Mouse (Mus musculus): ENCODE measurements around the gene Itm2b. TPM values are rescaled to one million over a fixed set of nuclear protein-coding genes. Genes with fewer than 3 reads are reported as not detected.

Gene Itm2b
- 511 and 533 TPM in 2 replicates for polyA plus RNA-seq (2012; rRNA removed)
- 971 and 997 TPM in 2 replicates for polyA plus RNA-seq (2014; fragmentation: Nextera tagmentation; extraction: Ambion mirVana)

- 4% methylated on average over 47 of the region's 62 CpGs for WGBS
Observed at GRCm38 (mm10) chr14:73384913-73385719, at the start of gene Itm2b. TSS of gene Itm2b (minus strand) at chr14:73385289.

GRCm38 (mm10) chr14:73433487-73433886 lies 48.4 kb upstream of the Itm2b start:
- ATAC-seq (ENCODE audit: low FRiP score, low read depth) = no peak
- no peaks in the 10 kb centered on the region for H3K27me3 ChIP-seq (ENCODE audit: control insufficient read depth, insufficient read depth, low read length)
- 85% methylated on average over 6 of the region's 6 CpGs for WGBS

More at GRCm38 (mm10) chr14:73384913-73385719, at the start of gene Itm2b:
- DNase-seq (ENCODE audit: low spot score) = peak; percentile 85
- Histone ChIP-seq H3K27me3 (ENCODE audit: control insufficient read depth, insufficient read depth, low read length) (no peaks in the 10 kb centered on the region), H3K9ac (ENCODE audit: low read depth, low read length, severe bottlenecking) (peak within 1 kb of the TSS; percentile 98), H3K4me2 (replicated peaks; ENCODE audit: low read depth, low read length, severe bottlenecking) (peak within 1 kb of the TSS; percentile 63), H3K9me3 (ENCODE audit: control insufficient read depth, low read length) (no peaks in the 10 kb centered on the region), H3K27ac (replicated peaks; ENCODE audit: low read depth, low read length) (peak within 1 kb of the TSS; percentile 96), H3K4me3 (replicated peaks; ENCODE audit: low read length) (peak within 1 kb of the TSS; percentile 98), H3K36me3 (ENCODE audit: control insufficient read depth, insufficient read depth, low read length) (peaks cover 4% of the 10 kb centered on the region; the same call in 1 of the 2 replicates), H3K4me1 (ENCODE audit: control insufficient read depth, insufficient read depth, low read length) (peaks cover 27% of the 10 kb centered on the region)
- ATAC-seq (ENCODE audit: low FRiP score, low read depth) = peak; percentile 94
- TF ChIP-seq POLR2A (IDR thresholded peaks at IDR 0.05; ENCODE audit: borderline replicate concordance, extremely low read depth, insufficient read depth, insufficient read length) = peak; percentile 84; the same call in 1 of the 2 replicates

GRCm38 (mm10) chr14:73430571-73430970 lies 45.5 kb upstream of the Itm2b start:
- Histone ChIP-seq H3K9ac (ENCODE audit: low read depth, low read length, severe bottlenecking) (no peak overlapping the region), H3K4me3 (replicated peaks; ENCODE audit: low read length) (no peak overlapping the region), H3K27me3 (ENCODE audit: control insufficient read depth, insufficient read depth, low read length) (no peaks in the 10 kb centered on the region), H3K4me2 (replicated peaks; ENCODE audit: low read depth, low read length, severe bottlenecking) (no peak overlapping the region), H3K27ac (replicated peaks; ENCODE audit: low read depth, low read length) (no peak overlapping the region), H3K9me3 (ENCODE audit: control insufficient read depth, low read length) (no peaks in the 10 kb centered on the region), H3K4me1 (ENCODE audit: control insufficient read depth, insufficient read depth, low read length) (0 out of 2 replicates have a peak, but pooled peaks cover 4% of the 10 kb centered on the region), H3K36me3 (ENCODE audit: control insufficient read depth, insufficient read depth, low read length) (no peaks in the 10 kb centered on the region)
- DNase-seq (ENCODE audit: low spot score) (no peak), ATAC-seq (ENCODE audit: low FRiP score, low read depth) (no peak)
- no peak for TF ChIP-seq POLR2A (IDR thresholded peaks at IDR 0.05; ENCODE audit: borderline replicate concordance, extremely low read depth, insufficient read depth, insufficient read length)
- WGBS = 47% methylated on average over 12 of the region's 12 CpGs

More at GRCm38 (mm10) chr14:73433487-73433886, 48.4 kb upstream of the Itm2b start:
- H3K9ac ChIP-seq (ENCODE audit: low read depth, low read length, severe bottlenecking) = no peak overlapping the region
- H3K4me1 ChIP-seq (ENCODE audit: control insufficient read depth, insufficient read depth, low read length) = 0 out of 2 replicates have a peak, but pooled peaks cover 2% of the 10 kb centered on the region
- no peak overlapping the region for H3K4me3 ChIP-seq (replicated peaks; ENCODE audit: low read length)
- no peak for TF ChIP-seq POLR2A (IDR thresholded peaks at IDR 0.05; ENCODE audit: borderline replicate concordance, extremely low read depth, insufficient read depth, insufficient read length)
- no peaks in the 10 kb centered on the region for H3K9me3 ChIP-seq (ENCODE audit: control insufficient read depth, low read length)
- DNase-seq (ENCODE audit: low spot score) = no peak
- H3K27ac ChIP-seq (replicated peaks; ENCODE audit: low read depth, low read length) = no peak overlapping the region
- no peak overlapping the region for H3K4me2 ChIP-seq (replicated peaks; ENCODE audit: low read depth, low read length, severe bottlenecking)
- no peaks in the 10 kb centered on the region for H3K36me3 ChIP-seq (ENCODE audit: control insufficient read depth, insufficient read depth, low read length)

- Histone ChIP-seq H3K9me3 (ENCODE audit: control insufficient read depth, low read length) (no peaks in the 10 kb centered on the region), H3K4me2 (replicated peaks; ENCODE audit: low read depth, low read length, severe bottlenecking) (no peak overlapping the region), H3K9ac (ENCODE audit: low read depth, low read length, severe bottlenecking) (no peak overlapping the region), H3K27ac (replicated peaks; ENCODE audit: low read depth, low read length) (no peak overlapping the region), H3K4me3 (replicated peaks; ENCODE audit: low read length) (no peak overlapping the region), H3K36me3 (ENCODE audit: control insufficient read depth, insufficient read depth, low read length) (no peaks in the 10 kb centered on the region), H3K27me3 (ENCODE audit: control insufficient read depth, insufficient read depth, low read length) (no peaks in the 10 kb centered on the region), H3K4me1 (ENCODE audit: control insufficient read depth, insufficient read depth, low read length) (0 out of 2 replicates have a peak, but pooled peaks cover 8% of the 10 kb centered on the region)
- ATAC-seq (ENCODE audit: low FRiP score, low read depth) (no peak), DNase-seq (ENCODE audit: low spot score) (no peak)
- WGBS = 30% methylated on average over 2 of the region's 2 CpGs
- no peak for TF ChIP-seq POLR2A (IDR thresholded peaks at IDR 0.05; ENCODE audit: borderline replicate concordance, extremely low read depth, insufficient read depth, insufficient read length)
Observed at GRCm38 (mm10) chr14:73425571-73426041, 40.5 kb upstream of the Itm2b start.

GRCm38 (mm10) chr14:73424961-73425360 lies 39.9 kb upstream of the Itm2b start:
- Histone ChIP-seq H3K9me3 (ENCODE audit: control insufficient read depth, low read length) (no peaks in the 10 kb centered on the region), H3K9ac (ENCODE audit: low read depth, low read length, severe bottlenecking) (no peak overlapping the region), H3K27ac (replicated peaks; ENCODE audit: low read depth, low read length) (no peak overlapping the region), H3K4me2 (replicated peaks; ENCODE audit: low read depth, low read length, severe bottlenecking) (no peak overlapping the region), H3K36me3 (ENCODE audit: control insufficient read depth, insufficient read depth, low read length) (no peaks in the 10 kb centered on the region), H3K4me3 (replicated peaks; ENCODE audit: low read length) (no peak overlapping the region), H3K4me1 (ENCODE audit: control insufficient read depth, insufficient read depth, low read length) (0 out of 2 replicates have a peak, but pooled peaks cover 7% of the 10 kb centered on the region), H3K27me3 (ENCODE audit: control insufficient read depth, insufficient read depth, low read length) (no peaks in the 10 kb centered on the region)
- TF ChIP-seq POLR2A (IDR thresholded peaks at IDR 0.05; ENCODE audit: borderline replicate concordance, extremely low read depth, insufficient read depth, insufficient read length) = no peak
- WGBS = 13% methylated on average over 6 of the region's 6 CpGs
- DNase-seq (ENCODE audit: low spot score) (no peak), ATAC-seq (ENCODE audit: low FRiP score, low read depth) (no peak)
